Mouse (Mus musculus): ENCODE measurements around the gene Leprot. TPM values are rescaled to one million over a fixed set of nuclear protein-coding genes. Genes with fewer than 3 reads are reported as not detected.

Leprot gene
- 67.6 and 69.1 TPM in 2 replicates for polyA plus RNA-seq (2016; fragmentation: Nextera tagmentation; extraction: Ambion mirVana)

DNA sequence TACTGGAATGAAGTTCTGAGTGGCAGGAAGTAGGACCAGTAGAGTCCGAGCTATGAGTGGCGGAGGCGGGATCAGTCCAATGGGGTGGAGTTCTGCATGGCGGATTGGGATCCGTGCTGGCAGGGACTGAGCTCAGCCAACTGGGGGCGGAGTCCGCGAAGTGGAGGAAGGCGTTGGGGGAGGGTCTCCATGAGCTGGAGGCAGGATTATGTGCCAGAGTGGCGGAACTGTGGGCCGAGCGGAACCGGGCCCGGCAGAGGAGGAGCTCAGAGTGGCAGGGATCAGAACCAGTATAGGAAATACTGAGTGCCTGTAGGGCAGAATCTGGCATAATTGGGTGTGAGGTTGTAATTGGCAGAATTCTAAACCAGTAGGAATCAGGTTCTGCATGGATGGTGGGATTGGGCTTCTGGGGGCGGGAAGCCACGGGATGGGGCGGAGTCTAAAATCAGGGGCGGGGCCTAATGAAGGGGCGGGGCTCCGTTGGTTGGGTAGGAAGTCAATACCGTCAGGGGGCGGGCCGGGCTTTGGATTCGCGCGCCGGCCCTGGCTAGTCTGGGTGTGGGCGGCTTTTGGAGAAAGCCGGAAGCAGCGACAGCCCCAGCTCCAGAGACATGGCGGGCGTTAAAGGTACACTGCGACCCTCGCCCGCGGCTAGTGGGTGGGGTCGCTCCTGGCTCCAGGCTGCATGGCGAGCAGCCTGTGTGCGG, at the start of gene Leprot:
Gene Leprot (plus strand): TSS at position 523 of the 710 bp plus-strand sequence.
- Histone ChIP-seq H3K4me1 (replicated peaks) (peaks cover 25% of the 10 kb centered on the region), H3K4me3 (peak within 1 kb of the TSS; percentile 82), H3K9me3 (no peaks in the 10 kb centered on the region), H3K27ac (peak within 1 kb of the TSS; percentile 96), H3K36me3 (no peaks in the 10 kb centered on the region), H3K27me3 (ENCODE audit: insufficient read depth, poor library complexity, severe bottlenecking) (no peaks in the 10 kb centered on the region)
- peak; percentile 99 for DNase-seq (ENCODE audit: low spot score)
- WGBS = 0% methylated on average over 39 of the region's 39 CpGs

DNA sequence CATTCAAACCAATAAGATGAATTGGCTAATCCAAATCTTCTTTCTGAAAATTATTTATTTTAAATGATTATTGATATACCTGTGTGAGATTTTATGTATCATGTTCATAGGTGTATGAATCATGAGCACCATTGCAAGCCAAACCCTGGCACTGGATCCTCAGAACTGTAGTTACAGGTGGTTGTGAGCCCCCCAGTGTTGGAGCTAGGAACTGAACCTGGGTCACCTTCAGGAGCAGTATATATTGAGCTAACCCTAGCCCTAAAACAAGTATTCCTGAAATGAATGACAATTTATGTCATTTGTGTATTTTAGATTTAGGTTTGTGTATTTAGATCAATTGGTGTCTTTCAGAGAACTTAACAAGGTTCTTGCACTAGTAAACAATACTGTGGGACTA, 45.8 kb upstream of the Leprot start:
- Histone ChIP-seq H3K9me3 (no peaks in the 10 kb centered on the region), H3K27ac (no peak overlapping the region), H3K4me1 (replicated peaks) (no peaks in the 10 kb centered on the region), H3K36me3 (no peaks in the 10 kb centered on the region), H3K4me3 (no peak overlapping the region), H3K27me3 (ENCODE audit: insufficient read depth, poor library complexity, severe bottlenecking) (no peaks in the 10 kb centered on the region)
- peak; percentile 23 for DNase-seq (ENCODE audit: low spot score)

DNA sequence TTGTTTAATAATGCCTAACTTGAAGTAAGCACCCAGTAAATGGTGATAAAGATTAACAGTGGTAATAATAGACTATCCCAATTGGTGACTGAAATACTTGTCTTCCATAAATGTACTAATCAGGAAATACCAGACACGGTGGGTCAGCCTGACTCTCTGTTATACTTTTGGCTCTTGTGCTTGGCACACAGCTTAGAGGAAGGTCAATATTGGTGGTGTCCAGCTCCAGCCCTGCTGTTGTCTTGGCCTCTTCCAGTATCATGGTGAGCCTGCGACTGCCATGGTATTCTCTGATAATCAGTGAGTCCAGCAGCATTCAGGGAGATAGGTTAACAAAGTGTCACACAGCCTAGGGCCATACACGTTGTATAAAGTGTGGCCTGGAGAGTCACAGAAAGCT, 43.9 kb upstream of the Leprot start:
- no peaks in the 10 kb centered on the region for H3K9me3 ChIP-seq
- H3K4me1 ChIP-seq (replicated peaks) = no peaks in the 10 kb centered on the region
- no peak overlapping the region for H3K27ac ChIP-seq
- 88% methylated on average over 3 of the region's 3 CpGs for WGBS
- H3K27me3 ChIP-seq (ENCODE audit: insufficient read depth, poor library complexity, severe bottlenecking) = no peaks in the 10 kb centered on the region
- no peaks in the 10 kb centered on the region for H3K36me3 ChIP-seq
- H3K4me3 ChIP-seq = no peak overlapping the region
- DNase-seq (ENCODE audit: low spot score) = no peak

DNA sequence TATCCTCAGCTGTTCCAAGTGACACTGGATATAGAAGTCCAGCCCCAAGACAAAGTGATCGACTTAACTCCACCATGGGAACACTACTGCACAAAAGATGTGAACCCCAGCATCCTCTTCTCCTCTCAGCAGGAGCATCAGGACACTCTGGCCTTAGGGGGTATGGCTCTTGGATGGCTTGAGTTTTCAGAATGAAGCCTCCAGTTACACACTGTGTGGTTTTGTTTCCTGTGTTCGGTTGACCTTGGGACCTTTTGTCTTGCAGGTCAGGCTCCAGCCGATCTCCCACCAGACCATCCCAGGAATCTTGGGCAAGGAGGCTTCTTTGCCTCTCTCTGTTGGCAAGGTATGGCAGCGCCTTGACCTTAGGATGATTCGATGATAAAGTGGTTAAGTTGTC, 31.0 kb upstream of the Leprot start:
- WGBS = 75% methylated on average over 5 of the region's 5 CpGs
- no peak overlapping the region for H3K4me3 ChIP-seq
- H3K36me3 ChIP-seq = 0 out of 2 replicates have a peak, but pooled peaks cover 3% of the 10 kb centered on the region

DNA sequence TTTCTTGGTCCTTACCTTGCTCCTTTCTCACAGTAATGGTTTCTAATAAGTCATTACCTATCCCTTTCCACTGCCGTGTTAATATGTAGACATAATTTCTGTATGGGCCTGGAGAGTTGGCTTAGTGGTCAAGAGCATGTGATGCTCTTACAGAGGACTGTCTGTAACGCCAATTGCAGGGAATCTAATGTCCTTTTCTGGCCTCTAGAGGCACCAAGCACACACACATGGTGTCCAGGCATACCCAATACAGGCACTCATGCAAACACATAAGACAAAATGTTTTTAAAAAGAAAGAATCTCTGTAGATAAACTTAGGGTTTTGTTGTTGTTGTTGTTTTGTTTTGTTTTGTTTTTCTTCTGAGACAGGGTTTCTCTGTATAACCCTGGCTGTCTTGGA, 29.8 kb upstream of the Leprot start:
- Histone ChIP-seq H3K36me3 (0 out of 2 replicates have a peak, but pooled peaks cover 3% of the 10 kb centered on the region), H3K4me3 (no peak overlapping the region), H3K27ac (no peak overlapping the region), H3K27me3 (ENCODE audit: insufficient read depth, poor library complexity, severe bottlenecking) (no peaks in the 10 kb centered on the region), H3K4me1 (replicated peaks) (no peaks in the 10 kb centered on the region), H3K9me3 (no peaks in the 10 kb centered on the region)
- no peak for DNase-seq (ENCODE audit: low spot score)
- WGBS = 73% methylated on average over 2 of the region's 2 CpGs

More for the DNA sequence above, 31.0 kb upstream of the Leprot start:
- Histone ChIP-seq H3K27me3 (ENCODE audit: insufficient read depth, poor library complexity, severe bottlenecking) (no peaks in the 10 kb centered on the region), H3K27ac (no peak overlapping the region), H3K4me1 (replicated peaks) (no peaks in the 10 kb centered on the region), H3K9me3 (no peaks in the 10 kb centered on the region)
- no peak for DNase-seq (ENCODE audit: low spot score)

DNA sequence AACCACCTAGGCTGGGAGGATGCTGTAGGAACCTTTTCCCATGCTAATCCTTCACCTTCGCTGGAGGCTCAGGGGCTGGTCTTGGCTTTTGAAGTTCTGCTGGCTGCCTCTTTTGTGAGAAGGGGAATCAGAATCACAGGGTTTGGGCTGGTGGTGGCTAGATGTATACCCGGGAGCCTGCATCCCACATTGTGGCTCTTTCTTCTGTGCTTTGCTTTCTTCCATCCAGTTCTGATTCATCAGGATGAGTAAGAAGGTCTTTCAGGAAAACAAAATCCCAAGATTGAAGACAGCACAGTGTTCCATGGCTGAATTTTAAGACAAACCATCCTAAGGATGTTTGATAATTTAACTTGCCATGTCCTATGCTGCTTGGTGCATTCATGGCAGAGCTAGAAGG, 27.3 kb upstream of the Leprot start:
- WGBS = 63% methylated on average over 2 of the region's 2 CpGs
- no peaks in the 10 kb centered on the region for H3K4me1 ChIP-seq (replicated peaks)
- H3K27me3 ChIP-seq (ENCODE audit: insufficient read depth, poor library complexity, severe bottlenecking) = no peaks in the 10 kb centered on the region
- no peak for DNase-seq (ENCODE audit: low spot score)
- no peak overlapping the region for H3K27ac ChIP-seq
- H3K36me3 ChIP-seq = no peaks in the 10 kb centered on the region
- no peak overlapping the region for H3K4me3 ChIP-seq
- H3K9me3 ChIP-seq = no peaks in the 10 kb centered on the region

DNA sequence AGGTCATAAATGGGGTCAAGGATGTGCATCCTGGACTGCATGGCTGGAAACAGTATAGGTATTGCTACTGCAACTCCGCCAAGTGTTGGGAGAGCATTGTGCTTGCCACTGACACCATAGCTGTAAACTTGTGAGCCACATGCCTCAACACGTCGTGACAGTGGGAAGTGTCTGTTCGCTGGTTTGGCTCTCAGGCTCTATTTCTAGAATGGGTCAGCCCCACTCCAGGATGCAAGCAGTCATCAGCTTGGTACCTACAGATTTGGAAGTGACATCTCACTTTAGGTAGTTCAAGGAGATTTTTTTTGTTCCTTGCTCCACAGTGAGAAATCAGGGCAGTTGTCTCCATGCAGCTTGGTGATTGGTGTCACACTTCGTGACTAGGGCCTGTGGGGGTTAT, 26.3 kb upstream of the Leprot start:
- no peak overlapping the region for H3K27ac ChIP-seq
- 92% methylated on average over 5 of the region's 5 CpGs for WGBS
- H3K4me1 ChIP-seq (replicated peaks) = no peaks in the 10 kb centered on the region
- no peaks in the 10 kb centered on the region for H3K36me3 ChIP-seq
- no peak for DNase-seq (ENCODE audit: low spot score)
- H3K27me3 ChIP-seq (ENCODE audit: insufficient read depth, poor library complexity, severe bottlenecking) = no peaks in the 10 kb centered on the region
- H3K9me3 ChIP-seq = no peaks in the 10 kb centered on the region
- H3K4me3 ChIP-seq = no peak overlapping the region

DNA sequence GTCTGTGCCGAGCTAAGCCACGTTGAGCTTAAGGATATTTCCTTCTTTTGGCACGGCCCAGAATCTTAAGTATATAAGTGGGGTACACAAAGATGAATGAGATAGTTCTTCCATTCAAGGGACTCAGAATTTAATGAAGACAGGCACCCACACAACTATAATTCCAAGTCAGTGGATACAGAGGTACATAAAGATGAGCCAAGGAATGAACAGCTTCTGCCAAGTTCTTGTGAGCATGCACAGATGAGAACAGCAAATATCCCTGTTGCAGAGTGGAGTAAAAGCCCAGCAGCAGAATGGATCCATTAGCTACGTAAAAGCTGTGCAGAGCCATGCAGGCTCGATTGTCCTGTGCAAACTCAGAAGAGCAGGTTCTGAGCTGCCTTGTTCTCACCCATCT, 22.2 kb upstream of the Leprot start:
- no peak overlapping the region for H3K4me3 ChIP-seq
- no peak for DNase-seq (ENCODE audit: low spot score)
- H3K27ac ChIP-seq = no peak overlapping the region
- H3K36me3 ChIP-seq = no peaks in the 10 kb centered on the region
- no peaks in the 10 kb centered on the region for H3K9me3 ChIP-seq
- no peaks in the 10 kb centered on the region for H3K27me3 ChIP-seq (ENCODE audit: insufficient read depth, poor library complexity, severe bottlenecking)
- WGBS = 90% methylated on average over 5 of the region's 5 CpGs
- H3K4me1 ChIP-seq (replicated peaks) = no peaks in the 10 kb centered on the region

DNA sequence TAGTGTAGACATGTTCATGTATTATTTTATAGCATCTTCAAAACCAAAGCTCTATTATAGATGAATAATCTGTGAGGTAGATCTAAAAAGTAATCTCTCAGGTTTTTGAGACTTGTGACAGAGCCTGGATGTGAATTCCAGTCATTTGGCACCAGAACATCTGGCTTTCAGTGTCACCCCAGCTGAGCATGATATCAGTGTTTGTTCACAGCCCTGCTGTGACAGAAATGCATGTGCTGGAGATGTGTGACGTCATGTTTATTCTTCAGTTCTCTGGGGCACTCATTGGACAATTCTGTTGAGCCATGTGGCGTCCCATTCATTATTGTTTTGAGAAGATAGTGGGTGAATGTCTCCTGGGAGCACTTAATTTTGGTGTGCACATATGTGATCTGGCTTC, 11.9 kb upstream of the Leprot start:
- no peaks in the 10 kb centered on the region for H3K9me3 ChIP-seq
- H3K27me3 ChIP-seq (ENCODE audit: insufficient read depth, poor library complexity, severe bottlenecking) = no peaks in the 10 kb centered on the region
- 68% methylated on average over 2 of the region's 2 CpGs for WGBS
- H3K36me3 ChIP-seq = no peaks in the 10 kb centered on the region
- no peak overlapping the region for H3K27ac ChIP-seq
- no peak for DNase-seq (ENCODE audit: low spot score)
- no peak overlapping the region for H3K4me3 ChIP-seq
- no peaks in the 10 kb centered on the region for H3K4me1 ChIP-seq (replicated peaks)

DNA sequence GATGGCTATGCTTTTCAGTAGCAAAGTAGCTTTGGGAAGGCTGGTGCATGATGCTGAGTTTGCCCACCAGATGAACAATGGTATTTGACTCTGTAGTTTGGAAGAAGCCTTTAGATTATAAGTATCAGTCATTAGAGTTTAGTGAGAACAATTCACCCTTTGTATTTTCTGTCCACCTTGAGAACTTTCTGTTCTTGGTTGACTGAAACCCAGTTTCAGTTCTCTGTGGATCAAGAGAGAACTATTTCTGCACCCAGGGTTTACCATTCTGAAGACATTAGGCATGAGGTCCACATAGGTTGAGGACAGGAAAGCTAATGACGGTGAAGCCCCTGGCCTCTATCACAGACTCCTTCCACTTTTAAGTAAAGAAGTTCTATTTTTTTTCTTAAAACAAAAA, 10.0 kb upstream of the Leprot start:
- no peaks in the 10 kb centered on the region for H3K4me1 ChIP-seq (replicated peaks)

DNA sequence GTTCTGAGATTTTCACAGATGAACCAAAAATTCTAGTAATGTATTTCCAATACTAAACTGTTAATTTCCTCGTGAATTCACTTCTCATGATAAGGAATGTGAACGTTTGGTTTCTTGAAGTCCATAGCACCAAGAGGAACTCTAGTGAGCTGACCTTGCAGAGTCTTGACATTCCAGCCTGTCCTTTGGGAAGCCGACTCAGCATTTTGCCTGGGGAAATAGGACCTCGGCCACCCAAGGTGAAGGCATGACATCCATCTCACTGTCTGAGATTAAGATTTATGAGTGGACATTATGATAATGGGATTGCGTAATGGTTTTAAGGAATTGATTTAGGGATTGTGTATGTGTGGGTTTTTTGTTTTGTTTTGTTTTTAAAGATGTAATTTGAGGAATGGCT, 6.9 kb upstream of the Leprot start:
- 77% methylated on average over 5 of the region's 5 CpGs for WGBS
- Histone ChIP-seq H3K27me3 (ENCODE audit: insufficient read depth, poor library complexity, severe bottlenecking) (no peaks in the 10 kb centered on the region), H3K9me3 (no peaks in the 10 kb centered on the region), H3K27ac (no peak overlapping the region), H3K4me1 (replicated peaks) (no peaks in the 10 kb centered on the region), H3K36me3 (no peaks in the 10 kb centered on the region), H3K4me3 (no peak overlapping the region)
- no peak for DNase-seq (ENCODE audit: low spot score)

More for the DNA sequence above, 10.0 kb upstream of the Leprot start:
- Histone ChIP-seq H3K27ac (no peak overlapping the region), H3K27me3 (ENCODE audit: insufficient read depth, poor library complexity, severe bottlenecking) (no peaks in the 10 kb centered on the region), H3K9me3 (no peaks in the 10 kb centered on the region), H3K4me3 (no peak overlapping the region), H3K36me3 (no peaks in the 10 kb centered on the region)
- no peak for DNase-seq (ENCODE audit: low spot score)
- WGBS = 92% methylated on average over 1 of the region's 1 CpGs

DNA sequence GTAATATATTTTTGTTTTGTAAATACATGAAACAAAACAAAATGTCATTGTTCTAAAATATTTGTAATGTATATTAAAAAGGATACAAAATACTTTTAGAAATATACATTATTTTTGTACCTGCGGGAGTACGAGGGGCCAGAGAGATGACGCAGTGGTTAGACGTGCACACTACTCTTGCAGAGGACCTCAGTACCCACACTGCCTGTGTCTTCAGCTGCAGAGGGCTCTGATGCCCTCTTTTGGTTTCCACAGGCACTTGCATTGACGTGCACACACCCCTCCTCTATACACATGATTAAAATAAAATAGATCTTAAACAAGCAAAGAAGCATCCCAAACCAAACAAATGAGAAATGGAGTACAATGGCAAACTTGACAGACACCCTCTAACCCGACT, 4.8 kb upstream of the Leprot start:
- DNase-seq (ENCODE audit: low spot score) = no peak
- Histone ChIP-seq H3K9me3 (no peaks in the 10 kb centered on the region), H3K27ac (no peak overlapping the region), H3K4me3 (no peak overlapping the region), H3K27me3 (ENCODE audit: insufficient read depth, poor library complexity, severe bottlenecking) (no peaks in the 10 kb centered on the region), H3K4me1 (replicated peaks) (0 out of 2 replicates have a peak, but pooled peaks cover 6% of the 10 kb centered on the region), H3K36me3 (no peaks in the 10 kb centered on the region)
- 84% methylated on average over 6 of the region's 6 CpGs for WGBS

DNA sequence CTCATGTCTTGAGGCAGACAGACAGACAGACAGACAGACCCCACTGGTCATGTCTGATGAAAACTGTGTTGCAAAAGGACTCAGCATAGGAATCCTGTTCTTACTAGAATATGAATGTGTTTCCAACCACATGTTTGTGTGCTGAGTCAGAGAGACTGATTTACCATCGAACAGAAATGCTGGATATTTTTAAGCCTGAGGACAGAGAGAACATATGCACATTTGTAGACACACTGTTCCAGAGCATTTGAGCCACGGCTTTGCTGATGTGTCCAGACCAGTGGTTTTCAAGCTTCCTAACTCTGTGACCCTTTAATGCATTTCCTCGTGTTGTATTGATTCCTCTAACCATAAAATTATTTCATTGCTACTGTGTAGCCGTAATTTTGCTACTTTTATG, 4.3 kb upstream of the Leprot start:
- no peaks in the 10 kb centered on the region for H3K27me3 ChIP-seq (ENCODE audit: insufficient read depth, poor library complexity, severe bottlenecking)
- no peaks in the 10 kb centered on the region for H3K36me3 ChIP-seq
- H3K9me3 ChIP-seq = no peaks in the 10 kb centered on the region
- 84% methylated on average over 4 of the region's 4 CpGs for WGBS
- H3K27ac ChIP-seq = no peak overlapping the region
- no peak for DNase-seq (ENCODE audit: low spot score)
- H3K4me1 ChIP-seq (replicated peaks) = peaks cover 7% of the 10 kb centered on the region
- no peak overlapping the region for H3K4me3 ChIP-seq

DNA sequence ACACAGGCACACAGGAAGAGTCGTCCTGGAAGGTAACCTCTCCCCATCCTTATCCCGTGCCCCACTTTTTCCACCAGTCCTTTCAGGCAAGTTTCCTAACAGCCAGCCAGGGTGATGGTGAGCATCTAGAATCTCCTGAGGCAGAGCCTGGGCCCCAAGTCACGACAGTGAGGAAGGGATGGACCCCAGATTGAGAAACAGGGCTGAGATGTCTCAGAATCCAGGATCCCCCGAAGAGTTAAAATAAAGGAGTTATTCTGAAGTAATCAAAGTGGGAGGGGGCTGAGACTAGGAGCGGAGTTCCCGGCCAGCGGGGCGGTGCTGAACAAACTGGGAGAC, 692 bp upstream of the Leprot start:
- peak overlapping the region; percentile 96 for H3K27ac ChIP-seq

More for the DNA sequence above, 692 bp upstream of the Leprot start:
- Histone ChIP-seq H3K27me3 (ENCODE audit: insufficient read depth, poor library complexity, severe bottlenecking) (no peaks in the 10 kb centered on the region), H3K4me1 (replicated peaks) (peaks cover 25% of the 10 kb centered on the region), H3K36me3 (no peaks in the 10 kb centered on the region), H3K9me3 (no peaks in the 10 kb centered on the region), H3K4me3 (peak overlapping the region; percentile 82)
- WGBS = 1% methylated on average over 8 of the region's 8 CpGs
- no peak for DNase-seq (ENCODE audit: low spot score)

All from hindbrain, embryonic 10.5 days (tissue).